Mouse (Mus musculus): ENCODE measurements around the gene Zfp865. TPM values are rescaled to one million over a fixed set of nuclear protein-coding genes. Genes with fewer than 3 reads are reported as not detected.
A peak's percentile ranks its signal among the peaks of the same experiment; 100 is the strongest.
"Not testable (repeated sequence)": the region's sequence is repeated elsewhere in the genome, so short reads cannot be mapped to it uniquely, and the experiment has no call there.

The Zfp865 gene
- total RNA-seq (2021): 10 to 100 TPM; 22.4 to 23.2 TPM

DNA sequence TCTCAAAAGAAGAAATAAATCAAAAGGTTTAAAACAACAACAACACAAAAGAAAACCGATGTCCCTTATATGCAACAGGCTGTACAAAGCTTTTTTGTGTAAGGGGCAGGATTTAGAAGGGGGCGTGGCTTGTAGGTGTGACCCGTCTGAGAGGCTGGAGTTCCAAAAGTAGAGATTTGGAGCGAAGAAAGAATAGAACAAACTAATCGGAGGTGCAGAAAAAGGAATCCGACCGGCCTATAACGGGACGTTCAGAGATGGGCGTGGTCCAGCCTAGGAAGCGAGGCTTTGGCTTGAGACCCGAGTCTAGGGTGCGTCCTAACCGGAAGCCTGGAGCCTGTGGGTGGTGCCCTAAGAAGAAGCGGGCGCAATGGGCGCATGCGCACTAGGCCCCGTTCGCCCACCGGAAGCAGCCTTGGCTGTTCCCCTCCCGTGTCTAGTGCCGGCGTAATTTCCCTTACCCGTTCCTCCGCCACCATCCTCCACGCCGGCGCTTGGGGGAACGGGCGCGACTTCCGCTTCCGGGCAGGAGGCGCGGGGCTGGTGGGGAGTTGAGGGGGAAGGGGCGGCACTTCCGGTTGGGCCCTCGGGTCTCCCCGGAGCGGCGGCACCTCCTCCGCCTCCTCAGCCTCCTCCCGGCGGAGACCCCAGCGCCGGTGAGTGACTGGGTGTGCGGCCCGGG, at the start of gene Zfp865, which contains the start of gene Ccdc106:
Gene Zfp865, plus strand, starts transcription at position 377 of the 682 bp plus-strand sequence.
Gene Ccdc106, plus strand, starts transcription at position 554 of the 682 bp plus-strand sequence.
- peak; percentile 99 for DNase-seq
- intact Hi-C loops (cut with DNase I): loop anchor here (2.0 to 10.0 kb wide), 2 partner anchors 17 to 1265 kb away; partner anchors contain the start of gene Zfp667

DNA sequence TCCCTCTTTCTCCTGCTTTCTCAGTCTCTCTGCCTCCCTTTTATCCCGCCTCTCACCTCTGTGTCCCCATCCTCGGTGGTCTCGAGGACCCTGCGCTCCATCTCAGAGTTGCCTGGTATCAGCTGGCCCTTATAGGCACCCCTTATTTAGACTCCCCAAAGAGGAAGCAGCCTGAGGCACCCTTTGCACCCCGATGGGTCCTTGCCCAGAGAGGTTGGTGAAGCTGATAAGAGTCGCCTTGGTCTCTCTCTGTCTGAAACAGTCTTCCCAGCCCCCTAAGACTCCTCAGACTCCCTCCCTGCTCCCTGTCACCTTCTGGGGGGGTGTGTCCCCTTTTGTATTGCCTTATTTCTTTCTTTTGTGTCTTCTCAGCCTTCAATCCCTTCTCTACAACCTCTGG, 49.1 kb upstream of the Zfp865 start, which contains the start of gene Sbk3:
Gene Sbk3, minus strand, starts transcription at position 101 of the 400 bp plus-strand sequence.
- intact Hi-C loops (cut with DNase I): no loop called here

DNA sequence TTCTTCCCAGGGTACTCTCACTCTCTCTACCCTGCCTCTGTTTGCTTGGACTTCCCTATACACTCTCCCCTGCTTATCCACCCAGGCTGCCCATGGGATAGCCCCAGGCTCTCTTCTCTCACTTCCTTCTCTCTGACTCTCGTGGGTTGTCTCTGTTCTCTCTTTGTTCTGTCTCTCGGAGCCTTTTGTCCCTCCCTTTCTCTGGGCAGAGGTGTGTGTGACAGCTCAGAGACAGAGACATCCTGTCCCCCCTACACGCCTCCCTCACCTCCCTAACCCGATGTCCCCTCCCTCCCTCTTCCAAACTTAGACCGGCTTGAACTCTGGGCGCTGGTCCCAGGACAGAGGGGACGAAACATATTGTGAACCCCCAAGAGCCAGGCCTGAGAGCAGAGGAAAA, 48.5 kb upstream of the Zfp865 start:
- peak; percentile 46 to 55 for DNase-seq
- intact Hi-C loops (cut with DNase I): no loop called here

More for the DNA sequence above, 49.1 kb upstream of the Zfp865 start, which contains the start of gene Sbk3:
- no peak for DNase-seq

DNA sequence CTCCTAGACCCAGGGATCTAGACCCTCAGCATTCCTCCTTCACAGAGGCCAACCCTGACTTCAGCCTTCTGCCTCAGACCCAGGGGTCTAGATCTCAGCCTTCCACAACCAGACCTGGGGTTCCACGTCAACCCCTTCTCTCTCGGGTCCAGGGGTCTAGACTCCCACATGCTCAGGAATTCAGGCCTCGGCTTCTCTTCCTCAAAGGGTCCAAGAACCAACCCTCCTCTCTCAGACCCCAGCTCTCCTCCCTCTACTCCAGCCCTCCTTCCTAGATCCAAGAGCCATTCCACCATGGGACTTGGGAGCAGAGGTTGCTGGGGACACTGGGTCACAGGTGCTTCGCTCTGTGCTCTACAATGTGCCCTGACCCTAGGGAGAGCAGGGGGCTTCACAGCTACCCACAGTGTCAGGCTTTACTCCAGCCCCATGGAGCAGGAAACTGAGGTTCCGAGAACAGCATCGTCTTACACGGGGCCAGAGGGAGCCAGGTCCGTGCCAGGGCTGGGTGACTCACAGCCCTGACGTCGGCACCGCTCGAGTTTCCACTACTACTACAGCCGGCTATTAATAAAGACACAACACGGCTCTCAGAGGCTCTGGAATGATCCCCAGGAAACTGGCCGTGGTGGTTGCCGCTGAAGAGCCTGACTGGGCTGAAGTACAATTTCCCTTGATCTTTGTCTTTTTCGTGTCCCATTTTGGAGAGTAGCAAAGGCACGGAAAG, 47.7 kb upstream of the Zfp865 start:
- intact Hi-C loops (cut with DNase I): no loop called here
- peak; percentile 83 to 86 for DNase-seq

DNA sequence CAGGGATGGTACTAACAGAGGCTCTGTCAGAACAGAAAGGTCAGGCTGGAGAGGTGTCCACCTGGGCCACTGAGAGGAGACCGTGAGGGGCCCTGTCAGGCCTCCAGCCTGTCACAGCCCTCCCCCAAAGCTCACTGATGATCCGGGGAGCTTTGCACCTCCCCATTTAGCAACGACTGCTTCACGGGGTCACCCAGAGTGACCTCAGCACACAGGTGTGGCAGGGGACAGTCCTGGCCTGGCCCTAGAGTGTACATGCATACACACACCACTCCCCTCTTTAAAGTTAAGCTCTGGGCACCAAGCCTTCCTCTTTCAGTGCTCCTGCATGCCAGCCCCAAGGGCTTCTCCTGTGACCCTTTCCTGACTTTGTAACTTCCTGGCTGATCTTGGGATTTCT, 44.7 kb upstream of the Zfp865 start:
- intact Hi-C loops (cut with DNase I): no loop called here
- no peak for DNase-seq

DNA sequence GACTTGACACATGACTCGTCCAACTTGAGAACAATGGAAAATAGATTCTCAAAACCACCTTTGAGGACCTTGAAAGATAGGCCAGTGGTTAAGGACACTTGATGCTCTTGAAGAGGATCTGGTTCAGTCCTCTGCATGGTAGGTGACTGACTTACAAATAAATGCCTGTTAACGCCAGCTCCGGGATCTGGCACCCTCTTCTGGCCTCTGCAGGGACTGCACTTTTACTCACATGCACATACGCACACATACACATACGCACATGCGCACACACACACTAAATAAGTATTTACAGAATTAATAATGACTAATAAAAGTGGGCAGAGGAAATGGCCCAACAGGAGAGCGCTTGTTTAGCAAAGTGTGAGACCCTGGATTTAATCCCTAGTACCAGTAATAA, 43.3 kb upstream of the Zfp865 start:
- DNase-seq: no peak
- intact Hi-C loops (cut with DNase I): no loop called here

DNA sequence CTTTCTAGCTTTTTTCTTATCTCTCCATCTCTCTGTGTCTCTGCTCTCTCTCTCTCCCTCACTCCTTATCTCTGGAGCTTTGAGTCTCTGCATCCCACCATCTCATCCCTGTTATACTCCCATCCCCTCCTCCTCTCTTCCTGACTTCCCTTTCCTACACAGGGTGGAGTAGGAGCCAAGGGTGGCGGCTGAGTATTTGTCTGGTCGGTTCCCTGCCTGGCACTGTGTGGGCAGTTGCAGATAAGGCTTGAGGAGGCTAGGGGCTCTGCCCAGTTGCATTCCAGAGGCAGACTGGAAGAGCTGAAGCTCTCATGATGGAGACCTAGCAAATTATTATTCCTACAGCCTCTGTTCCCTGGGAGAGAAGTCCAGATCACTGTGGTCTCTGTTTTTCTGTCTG, 31.9 kb upstream of the Zfp865 start:
- no peak for DNase-seq
- intact Hi-C loops (cut with DNase I): no loop called here

DNA sequence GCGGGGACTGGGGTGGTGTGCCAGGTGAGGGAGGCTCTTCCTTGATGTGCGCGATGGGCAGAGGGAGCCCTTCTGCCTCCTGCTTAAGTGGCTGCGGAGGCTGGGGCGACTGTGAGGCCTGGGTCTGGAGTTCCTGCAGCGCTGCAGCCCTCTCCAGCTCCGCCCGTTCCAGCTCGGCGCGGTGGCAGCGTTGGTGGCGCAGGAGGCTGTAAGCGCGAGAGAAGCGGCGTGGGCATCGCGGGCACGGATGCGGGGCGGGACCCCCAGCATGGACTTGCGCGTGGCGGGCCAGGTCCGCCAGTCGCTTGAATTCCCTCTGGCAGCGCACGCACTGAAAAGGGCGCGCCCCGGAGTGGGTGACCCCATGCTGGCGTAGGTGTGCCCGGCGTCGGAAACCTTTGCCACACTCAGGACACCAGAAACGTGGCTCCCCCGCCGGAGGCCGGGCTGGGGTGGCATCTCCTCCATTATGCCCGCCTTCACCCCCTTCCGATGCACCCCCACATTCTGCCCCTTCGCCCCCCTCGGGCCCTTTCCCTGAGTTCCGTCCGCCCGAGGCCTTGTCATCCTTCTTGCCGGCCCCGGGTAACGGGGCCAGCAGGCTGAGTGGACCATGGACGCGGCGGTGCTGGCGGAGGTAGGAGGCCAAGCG, 26.7 kb upstream of the Zfp865 start:
- intact Hi-C loops (cut with DNase I): no loop called here
- no peak for DNase-seq

DNA sequence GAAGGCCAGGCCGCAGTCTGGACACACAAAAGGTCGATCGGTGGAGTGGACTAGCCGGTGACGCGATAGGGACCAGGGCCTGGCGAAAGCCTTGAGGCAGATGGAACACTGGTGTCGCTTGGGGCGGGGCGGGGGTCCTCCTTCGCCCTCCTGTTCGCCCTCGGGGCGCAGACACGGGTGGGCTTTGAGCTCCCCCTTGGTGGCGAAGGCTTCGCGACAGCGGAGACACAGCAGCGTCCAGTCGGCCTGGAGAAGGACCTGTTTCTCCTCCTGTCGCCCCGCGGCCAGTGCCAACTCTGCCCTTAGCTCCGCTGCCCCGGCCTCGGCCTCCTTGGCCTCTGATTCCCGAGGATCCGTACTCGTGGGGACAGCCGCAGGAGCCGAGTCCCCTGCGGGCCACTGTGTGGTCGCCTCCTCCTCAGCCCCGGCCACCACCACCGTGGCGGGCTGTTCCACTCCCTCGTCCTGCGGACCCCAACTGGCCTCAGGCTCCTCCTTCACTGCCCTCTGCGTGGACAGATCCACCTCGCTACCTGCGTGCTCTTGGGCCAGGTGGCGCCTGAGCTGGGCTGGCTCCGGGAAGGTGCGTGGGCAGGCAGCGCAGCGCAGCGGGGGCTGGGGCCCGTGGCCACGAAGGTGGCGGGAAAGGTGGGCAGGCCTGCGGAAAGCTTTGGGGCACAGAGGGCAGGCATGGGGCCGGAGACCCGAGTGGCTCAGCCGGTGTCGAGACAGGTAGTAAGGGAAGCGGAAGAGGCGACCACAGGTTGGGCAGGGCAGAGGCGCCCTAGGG, 26.0 kb upstream of the Zfp865 start:
- intact Hi-C loops (cut with DNase I): no loop called here
- DNase-seq: no peak

DNA sequence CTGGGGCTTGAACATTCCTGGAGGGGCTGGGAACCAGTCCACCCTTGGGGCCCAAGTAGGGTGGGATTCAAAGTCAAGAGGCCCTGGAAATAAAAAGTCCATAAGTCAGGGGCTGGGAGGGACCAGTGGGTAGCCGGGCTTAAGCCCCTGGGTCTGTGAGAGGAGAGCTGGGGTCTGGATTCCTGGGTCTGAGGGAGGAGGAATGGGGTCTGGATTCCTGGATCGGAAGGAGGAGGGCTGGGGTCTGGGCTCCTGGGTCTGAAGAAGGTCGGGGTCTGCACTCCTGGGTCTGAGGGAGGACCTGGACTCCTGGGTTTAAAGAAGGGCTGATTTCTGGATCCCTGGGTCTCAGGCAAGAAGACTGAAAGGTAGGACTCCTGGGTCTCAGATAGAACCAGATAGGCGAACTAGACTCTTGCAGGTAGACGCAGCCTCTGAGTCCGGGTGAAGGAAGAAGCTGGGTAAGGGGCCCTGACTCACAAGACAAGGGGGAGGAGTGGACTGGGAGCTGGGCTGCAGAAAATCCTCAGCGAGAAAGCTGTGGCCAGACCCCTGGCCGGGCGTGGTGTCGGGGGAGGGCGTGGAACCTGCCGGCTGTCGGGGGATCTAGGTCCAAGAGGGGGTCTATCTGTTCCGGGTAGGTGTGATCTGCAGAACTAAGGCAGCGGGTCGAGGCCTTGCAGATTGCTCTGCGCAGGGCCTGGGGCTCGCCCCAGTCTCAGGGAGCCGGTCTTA, 24.7 kb upstream of the Zfp865 start:
- intact Hi-C loops (cut with DNase I): loop anchor here (2.0 kb wide), 2 partner anchors 15 to 55 kb away; partner anchors contain the start of gene Zfp580
- DNase-seq: no peak

DNA sequence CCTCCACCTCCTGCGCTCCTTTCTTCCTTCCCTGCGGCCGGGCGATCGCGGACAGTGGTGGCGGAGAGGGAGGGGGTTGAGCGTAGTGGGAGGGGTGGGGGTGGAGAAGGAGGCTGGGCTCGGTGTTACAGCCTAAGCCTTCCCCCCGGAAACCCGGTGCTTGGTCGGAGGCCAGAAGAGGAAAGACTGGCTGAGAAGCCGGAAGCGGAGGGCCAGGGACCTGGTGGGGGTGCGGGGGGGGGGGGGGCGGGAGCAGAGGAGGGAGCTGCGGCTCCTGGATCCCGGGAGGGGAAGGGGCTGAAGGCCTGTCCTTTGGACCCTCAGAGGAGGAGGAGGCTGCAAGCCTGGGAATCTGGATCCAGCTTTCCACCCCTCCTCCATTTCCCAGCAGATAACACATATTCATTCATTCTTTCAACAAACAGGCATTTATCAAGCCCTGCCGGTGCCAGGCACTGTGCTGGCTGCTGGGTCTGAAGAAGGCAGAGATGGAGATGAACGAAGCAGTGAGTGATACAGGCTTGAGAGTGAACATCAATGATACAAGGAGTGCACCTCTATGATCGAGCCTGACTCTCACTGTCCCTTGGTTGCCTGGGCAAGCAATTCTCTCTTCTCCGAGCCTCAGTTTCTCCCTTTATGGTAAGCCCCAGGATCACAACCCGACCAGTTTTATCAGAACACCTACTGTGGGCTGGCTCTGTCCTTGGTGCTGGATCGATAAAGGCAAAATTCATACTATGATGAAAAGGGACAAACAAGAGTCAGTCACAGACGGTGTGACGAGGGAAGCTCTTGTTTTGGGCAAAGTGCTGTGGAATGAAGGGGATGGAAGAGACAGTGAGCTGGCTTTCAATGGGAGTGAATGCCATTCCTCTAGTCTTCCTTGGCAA, 23.9 kb upstream of the Zfp865 start, which contains the start of gene Zfp579:
Gene Zfp579, minus strand, starts transcription at position 156 of the 893 bp plus-strand sequence.
- intact Hi-C loops (cut with DNase I): loop anchor here (2.0 kb wide), 2 partner anchors 15 to 55 kb away; partner anchors contain the start of gene Zfp580

DNA sequence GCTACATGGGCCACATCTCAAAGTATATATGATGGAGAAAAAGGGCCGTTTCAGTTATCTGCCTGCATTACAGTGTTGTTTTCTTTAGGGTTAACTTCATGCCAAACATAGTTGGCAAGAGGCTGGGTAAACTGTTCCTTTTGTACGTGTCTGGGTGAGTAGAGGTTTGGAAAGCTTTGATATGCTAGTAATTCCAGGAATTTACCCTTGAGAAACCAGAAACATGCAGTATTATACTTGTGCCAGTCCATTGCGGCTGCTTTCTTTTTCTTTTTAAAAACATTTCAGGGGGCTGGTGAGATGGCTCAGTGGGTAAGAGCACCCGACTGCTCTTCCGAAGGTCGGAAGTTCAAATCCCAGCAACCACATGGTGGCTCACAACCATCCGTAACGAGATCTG, 23.2 kb upstream of the Zfp865 start:
- intact Hi-C loops (cut with DNase I): loop anchor here (2.0 kb wide), 2 partner anchors 14 to 54 kb away; partner anchors contain the start of gene Zfp580
- no peak for DNase-seq

More for the DNA sequence above, 23.9 kb upstream of the Zfp865 start, which contains the start of gene Zfp579:
- peak; percentile 94 to 97 for DNase-seq

DNA sequence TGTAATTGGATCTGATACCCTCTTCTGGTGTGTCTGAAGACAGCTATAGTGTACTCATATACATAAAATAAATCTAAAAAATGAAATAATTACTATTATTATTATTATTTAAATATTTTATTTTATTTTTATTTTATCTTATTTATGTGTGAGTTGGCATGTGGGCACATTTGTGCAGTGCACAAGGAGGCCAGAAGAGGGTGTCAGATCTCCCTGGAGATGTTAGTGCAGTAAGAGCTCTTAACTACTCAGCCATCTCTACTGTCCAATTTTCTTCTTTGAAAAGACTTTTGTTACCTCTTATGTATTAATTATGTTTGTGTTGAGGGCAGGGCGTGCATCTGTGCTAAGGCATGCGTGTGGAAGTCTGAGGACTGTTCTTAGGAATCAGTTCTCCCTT, 20.3 kb upstream of the Zfp865 start:
- intact Hi-C loops (cut with DNase I): no loop called here
- DNase-seq: no peak

DNA sequence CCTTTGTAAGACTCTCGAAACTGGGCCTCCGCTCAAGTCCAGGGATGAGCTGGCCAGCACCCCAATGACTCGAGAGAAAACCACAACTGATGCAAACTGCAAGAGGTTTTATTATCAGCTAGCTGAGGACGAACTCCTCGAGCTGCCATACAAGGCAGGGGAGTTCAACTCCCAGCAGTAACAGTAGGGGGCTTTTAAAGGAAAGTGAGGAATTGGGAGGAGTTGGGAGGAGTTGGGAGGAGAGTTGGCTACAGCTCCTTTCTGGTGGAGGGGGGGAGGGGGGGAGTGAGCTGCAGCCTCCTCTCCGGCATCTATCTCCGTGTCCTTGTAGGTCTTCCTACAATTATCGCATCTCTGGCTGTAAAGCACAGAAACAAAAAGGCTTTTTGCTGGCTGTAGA, 17.3 kb upstream of the Zfp865 start:
- DNase-seq; intact Hi-C loops (cut with DNase I): not testable (repeated sequence)

DNA sequence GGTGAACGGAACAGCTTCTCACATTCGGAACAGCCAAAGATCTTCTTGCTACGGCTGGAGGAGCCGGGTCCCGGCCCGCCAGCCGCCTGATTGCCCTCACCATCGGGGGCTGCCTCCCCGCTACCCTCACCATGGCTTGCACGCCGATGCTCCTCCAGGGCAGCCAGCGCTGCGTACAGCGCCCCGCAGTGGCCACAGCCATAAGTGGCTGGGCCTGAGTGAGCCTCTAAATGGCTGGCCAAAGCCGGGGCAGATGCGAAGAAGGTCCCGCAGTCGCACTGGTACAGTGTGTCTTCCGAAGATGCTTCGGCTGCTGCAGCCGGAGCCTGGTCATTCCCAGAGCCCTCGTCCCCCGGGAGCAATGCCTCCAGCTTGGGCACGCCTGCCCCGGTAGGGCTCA, 11.9 kb upstream of the Zfp865 start:
- intact Hi-C loops (cut with DNase I): no loop called here
- no peak for DNase-seq

DNA sequence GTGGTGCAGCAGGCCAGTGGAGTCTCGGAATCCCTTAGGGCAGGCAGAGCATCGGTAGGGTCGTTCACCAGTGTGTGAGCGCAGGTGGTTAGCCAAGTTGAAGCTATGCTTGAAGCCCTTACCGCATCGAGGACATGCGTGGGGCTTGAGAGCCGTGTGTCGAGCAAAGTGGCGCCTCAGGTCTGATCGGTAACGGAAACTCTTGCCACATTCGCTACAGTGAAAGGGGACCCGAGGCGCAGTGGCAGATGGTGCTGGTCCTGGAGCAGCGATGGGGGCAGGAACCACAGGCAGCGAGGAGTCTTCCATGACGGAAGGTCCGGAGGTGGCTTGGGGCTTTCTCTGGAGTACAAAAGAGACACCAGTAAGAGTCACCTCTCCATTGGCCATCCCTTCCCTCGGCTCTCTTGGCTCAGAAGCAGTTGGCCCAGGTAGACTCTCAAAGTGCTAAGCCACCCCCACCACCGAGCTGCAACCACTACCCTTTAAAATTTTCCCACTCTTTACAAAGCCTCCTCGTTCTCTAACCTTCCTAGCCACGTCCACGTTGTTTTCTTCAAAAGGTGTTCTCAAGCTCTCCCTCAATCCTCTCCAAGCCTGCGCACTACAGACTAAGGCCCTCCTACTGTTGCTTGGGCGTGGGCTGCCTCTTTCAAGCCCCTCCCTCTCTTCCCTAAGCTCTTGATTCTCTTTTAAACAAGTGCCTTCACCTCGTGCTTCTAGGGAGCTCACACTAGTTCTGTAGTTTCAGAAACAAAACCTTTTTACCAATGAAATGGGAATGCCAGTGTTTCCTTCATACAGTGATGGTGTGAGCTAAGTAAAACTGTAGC, 7.3 kb upstream of the Zfp865 start:
- intact Hi-C loops (cut with DNase I): loop anchor here (5.0 to 10.0 kb wide), 2 partner anchors 201 to 1272 kb away; partner anchors contain the start of genes Ube2s and Zfp667
- DNase-seq: no peak

Data from heart, postnatal 10 days (tissue).